8 mouse cellular contexts compared by ENCODE assay signal in the genomic region with DNA sequence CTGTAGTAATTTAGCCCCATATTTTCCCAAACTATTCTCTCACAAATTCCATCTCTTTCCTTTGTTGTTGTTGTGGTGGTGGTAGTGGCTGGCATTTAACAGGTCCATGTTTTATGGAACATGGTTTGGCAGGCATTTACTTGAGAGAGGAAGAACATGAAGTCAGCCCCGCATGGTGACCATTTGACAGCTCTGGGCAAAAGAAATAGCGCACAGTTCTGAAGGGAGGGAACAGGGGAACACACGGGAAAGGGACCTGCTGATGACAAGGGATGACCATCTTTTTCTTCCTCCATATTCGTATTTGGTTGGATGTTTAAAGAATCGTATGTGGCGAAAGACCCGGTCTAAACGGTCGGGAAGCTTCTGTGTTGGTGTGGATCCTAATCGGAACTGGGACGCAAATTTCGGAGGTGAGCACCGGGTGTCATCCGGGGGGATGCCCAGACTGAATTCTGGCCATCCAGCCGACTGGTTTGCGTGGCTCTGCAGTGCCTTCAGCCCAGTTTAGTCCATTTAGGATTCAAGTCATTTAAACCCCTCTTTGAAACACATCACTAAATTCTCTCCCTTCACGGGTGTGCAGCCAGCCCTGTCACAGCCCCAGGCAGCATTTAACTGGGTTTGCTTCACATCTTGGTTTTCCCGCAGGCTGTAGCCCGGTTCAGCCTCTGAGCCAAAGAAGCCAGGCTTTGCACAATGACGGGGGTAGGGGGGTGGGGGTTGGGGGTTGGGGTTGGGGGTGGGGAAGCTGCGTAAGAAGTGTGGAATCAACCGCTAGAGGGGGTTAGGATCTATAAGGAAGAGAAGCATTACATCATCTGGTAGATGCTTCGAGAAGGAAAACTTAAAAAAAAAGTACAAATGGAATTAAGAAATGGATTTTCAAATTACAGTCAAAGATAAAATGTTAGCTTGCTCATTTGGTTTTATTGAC. TPM values are rescaled to one million over a fixed set of nuclear protein-coding genes. Genes with fewer than 3 reads are reported as not detected.
DNase-seq lines count a peak whose midpoint lies in the region; ATAC-seq lines count a peak whose summit lies in the region.

No protein-coding gene starts in this region.

- peak overlapping the region; percentile 48 for H3K9ac ChIP-seq in hindbrain, embryonic 14.5 days

- H3K4me3 ChIP-seq in megakaryocyte, embryonic 14.5 days (replicated peaks): peak overlapping the region; percentile 34
- H3K4me3 ChIP-seq in hindbrain, embryonic 14.5 days (replicated peaks; ENCODE audit: low read length): peak overlapping the region; percentile 13; the same call in 1 of the 2 replicates

- H3K4me2 ChIP-seq in hindbrain, embryonic 14.5 days (replicated peaks): peak overlapping the region; percentile 46

- WGBS in hindbrain, embryonic 14.5 days: 15% methylated on average over 23 of the region's 23 CpGs

- ATAC-seq in frontal cortex, adult (ENCODE audit: low TSS enrichment): 0 out of 2 replicates have a peak, but pooled peaks have one; percentile 38
- ATAC-seq in megakaryocyte, adult 5-6 weeks (ENCODE audit: poor library complexity, severe bottlenecking): no peak
- peak; percentile 57 for ATAC-seq in hindbrain, embryonic 14.5 days (ENCODE audit: low FRiP score)

- DNase-seq in frontal cortex, postnatal 14 days (ENCODE audit: low spot score in 2 of 2): no peak
- DNase-seq in hindbrain, embryonic 14.5 days (ENCODE audit: low spot score): peak; percentile 81
- peak; percentile 58 for DNase-seq in neural tube, embryonic 10.5 days (ENCODE audit: extremely low spot score, low spot score)
- no peak for DNase-seq in adrenal gland, adult 8-10 months
- DNase-seq in adrenal gland, postnatal 36 days: no peak

- peak overlapping the region; percentile 80 for H3K27ac ChIP-seq in hindbrain, embryonic 14.5 days

- 0 out of 2 replicates have a peak, but pooled peaks cover 5% of the 10 kb centered on the region for H3K9me3 ChIP-seq in megakaryocyte, embryonic 14.5 days
- H3K9me3 ChIP-seq in hindbrain, embryonic 14.5 days (ENCODE audit: control insufficient read depth, low read length): no peaks in the 10 kb centered on the region

- H3K4me1 ChIP-seq in megakaryocyte, embryonic 14.5 days: peaks cover 18% of the 10 kb centered on the region; the same call in 1 of the 2 replicates
- peaks cover 28% of the 10 kb centered on the region for H3K4me1 ChIP-seq in hindbrain, embryonic 14.5 days (replicated peaks; ENCODE audit: control insufficient read depth, insufficient read depth, low read length)

- H3K27me3 ChIP-seq in megakaryocyte, embryonic 14.5 days (replicated peaks): peaks cover 50% of the 10 kb centered on the region
- no peaks in the 10 kb centered on the region for H3K27me3 ChIP-seq in hindbrain, embryonic 14.5 days (ENCODE audit: control insufficient read depth, insufficient read depth, low read length)

- H3K36me3 ChIP-seq in megakaryocyte, embryonic 14.5 days (replicated peaks; ENCODE audit: low read length): no peaks in the 10 kb centered on the region
- H3K36me3 ChIP-seq in hindbrain, embryonic 14.5 days (replicated peaks; ENCODE audit: control insufficient read depth, insufficient read depth): no peaks in the 10 kb centered on the region

RNA-seq across cellular contexts. Expression of gene Cpa2, which starts 10.5 kb away (rescaled TPM):
- not detected in 2 replicates for polyA plus RNA-seq in megakaryocyte, embryonic 14.5 days (2012; ENCODE audit: insufficient read depth, low replicate concordance)
- total RNA-seq in megakaryocyte, adult 5-6 weeks (2015): 0.27 TPM in 1 of 2 replicates, not detected in the other
- total RNA-seq in megakaryocyte, adult 5-6 weeks (2017): not detected in 2 replicates
- polyA plus RNA-seq in hindbrain, embryonic 14.5 days (2014; fragmentation: Nextera tagmentation; extraction: Ambion mirVana): 7.1 and 8.4 TPM in 2 replicates
- total RNA-seq in adrenal gland, adult 8-10 months (2022): 1 to 10 TPM in 3 of 4 experiments, under 1 TPM in 1; 0.64 to 3.3 (median 1.0) TPM
- total RNA-seq in adrenal gland, postnatal 36 days (2021): under 1 TPM; 0.56 to 0.66 TPM

RNA-seq across cellular contexts. Expression of gene Cpa4, which starts 16.3 kb away (rescaled TPM):
- not detected in 2 replicates for polyA plus RNA-seq in megakaryocyte, embryonic 14.5 days (2012; ENCODE audit: insufficient read depth, low replicate concordance)
- not detected in 2 replicates for total RNA-seq in megakaryocyte, adult 5-6 weeks (2015)
- not detected in 2 replicates for total RNA-seq in megakaryocyte, adult 5-6 weeks (2017)
- polyA plus RNA-seq in hindbrain, embryonic 14.5 days (2014; fragmentation: Nextera tagmentation; extraction: Ambion mirVana): 1.2 TPM in 2 replicates
- total RNA-seq in adrenal gland, adult 8-10 months (2022): 1 to 10 TPM; 1.3 to 3.0 (median 2.0) TPM
- total RNA-seq in adrenal gland, postnatal 36 days (2021): 1 to 10 TPM; 1.1 to 1.2 TPM

RNA-seq across cellular contexts. Expression of gene Ssmem1, which starts 42.3 kb away (rescaled TPM):
- polyA plus RNA-seq in megakaryocyte, embryonic 14.5 days (2012; ENCODE audit: insufficient read depth, low replicate concordance): not detected in 2 replicates
- 0.68 TPM in 1 of 2 replicates, not detected in the other for total RNA-seq in megakaryocyte, adult 5-6 weeks (2015)
- total RNA-seq in megakaryocyte, adult 5-6 weeks (2017): 0.44 and 1.1 TPM in 2 replicates
- polyA plus RNA-seq in hindbrain, embryonic 14.5 days (2014; fragmentation: Nextera tagmentation; extraction: Ambion mirVana): 0.19 TPM in 1 of 2 replicates, not detected in the other
- total RNA-seq in adrenal gland, adult 8-10 months (2022): under 1 TPM in 3 of 4 experiments, not detected in 1; 0.24 to 0.92 (median 0.35) TPM
- total RNA-seq in adrenal gland, postnatal 36 days (2021): under 1 TPM in 1 of 2 experiments, not detected in 1; 0.23 TPM

RNA-seq across cellular contexts. Expression of gene Tmem209, which starts 42.3 kb away (rescaled TPM):
- 1.7 TPM in 1 of 2 replicates, not detected in the other for polyA plus RNA-seq in megakaryocyte, embryonic 14.5 days (2012; ENCODE audit: insufficient read depth, low replicate concordance)
- total RNA-seq in megakaryocyte, adult 5-6 weeks (2015): 40.3 and 42.3 TPM in 2 replicates
- 24.0 and 39.0 TPM in 2 replicates for total RNA-seq in megakaryocyte, adult 5-6 weeks (2017)
- 32.9 and 33.2 TPM in 2 replicates for polyA plus RNA-seq in hindbrain, embryonic 14.5 days (2014; fragmentation: Nextera tagmentation; extraction: Ambion mirVana)
- total RNA-seq in adrenal gland, adult 8-10 months (2022): 10 to 100 TPM; 24.4 to 32.6 (median 28.6) TPM
- total RNA-seq in adrenal gland, postnatal 36 days (2021): 10 to 100 TPM; 23.3 to 27.3 TPM

RNA-seq across cellular contexts. Expression of gene Cpa5, which starts 58.9 kb away (rescaled TPM):
- not detected in 2 replicates for polyA plus RNA-seq in megakaryocyte, embryonic 14.5 days (2012; ENCODE audit: insufficient read depth, low replicate concordance)
- not detected in 2 replicates for total RNA-seq in megakaryocyte, adult 5-6 weeks (2015)
- total RNA-seq in megakaryocyte, adult 5-6 weeks (2017): not detected in 2 replicates
- 0.16 and 0.17 TPM in 2 replicates for polyA plus RNA-seq in hindbrain, embryonic 14.5 days (2014; fragmentation: Nextera tagmentation; extraction: Ambion mirVana)
- not detected for total RNA-seq in adrenal gland, adult 8-10 months (2022)
- not detected for total RNA-seq in adrenal gland, postnatal 36 days (2021)

Comparison
In these comparisons a context has a peak if more than half of its experiments do, and no peak if none do; other contexts are left out.
1. DNase-seq: peak in hindbrain, embryonic 14.5 days (single experiment) and neural tube, embryonic 10.5 days (single experiment); none in frontal cortex, postnatal 14 days (0 of 2), adrenal gland, adult 8-10 months (single experiment) and adrenal gland, postnatal 36 days (0 of 2).